Mouse (Mus musculus) adrenal gland, adult 18-20 months (tissue): Measurements from ENCODE around the gene Ece1. TPM values are rescaled to one million over a fixed set of nuclear protein-coding genes. Genes with fewer than 3 reads are reported as not detected.
"Not testable (repeated sequence)": the region's sequence is repeated elsewhere in the genome, so short reads cannot be mapped to it uniquely, and the experiment has no call there.

Experiments
- DNase-seq, 2 experiments: peaks; one replicate each; pipeline ENCODE4 v3.0.0; 2021 to 2022; ENCODE audit warnings: low spot score in 2 of 2
- long read RNA-seq, 2 experiments: library from polyadenylated mRNA; stranded (forward); transcript quantifications; one replicate each; pipeline ENCODE4 v2.0.0; 2021
- total RNA-seq, 2 experiments: library from RNA; stranded (reverse); gene quantifications; 1 replicate in 1 of 2; 2 replicates in 1 of 2; pipeline ENCODE4 v1.2.3; 2021

Ece1 gene
- 100 to 1,000 TPM; 210 to 273 TPM for total RNA-seq
- long read RNA-seq, experiment 1, full-length matches to known transcripts = 3 of 61 reads
- long read RNA-seq, experiment 1, partial matches to known transcripts = 12 of 61 reads
- long read RNA-seq, experiment 1, other reads (novel, unspliced or antisense) = 46 of 61 reads
- long read RNA-seq, experiment 2, full-length matches to known transcripts = 2 of 84 reads
- long read RNA-seq, experiment 2, partial matches to known transcripts = 13 of 84 reads
- long read RNA-seq, experiment 2, other reads (novel, unspliced or antisense) = 69 of 84 reads

DNA sequence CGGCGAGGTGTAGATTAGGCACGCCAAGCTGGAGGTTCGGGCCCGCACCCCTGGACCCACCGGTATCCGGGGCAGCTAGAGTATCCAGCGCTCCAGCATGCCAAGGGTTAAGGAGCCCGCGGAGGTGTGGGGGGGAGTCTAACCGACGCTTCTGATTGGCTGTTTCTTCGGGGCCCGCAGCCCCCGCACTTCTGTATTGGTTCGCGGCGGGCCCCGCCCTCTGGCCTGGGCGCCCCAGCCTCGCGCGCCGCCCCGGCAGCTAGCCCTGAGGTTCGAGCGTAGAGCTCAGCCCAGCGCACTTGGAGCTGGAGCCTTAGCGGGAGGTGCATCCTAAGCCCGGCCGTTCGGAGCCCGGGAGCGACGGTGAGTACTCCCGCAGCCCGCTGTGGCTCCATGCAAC, at the start of gene Ece1:
Ece1 (plus strand) TSS at position 219 of the 400 bp plus-strand sequence.
- DNase-seq = peak; percentile 88 to 90

- no peak for DNase-seq
These were observed 48.9 kb upstream of the Ece1 start for GRCm38 (mm10) chr4:137812946-137813708.

GRCm38 (mm10) chr4:137814140-137814539, 47.9 kb upstream of the Ece1 start:
- no peak for DNase-seq

- no peak for DNase-seq
These were observed 46.6 kb upstream of the Ece1 start for GRCm38 (mm10) chr4:137815473-137815872.

- DNase-seq = no peak
These were observed 45.8 kb upstream of the Ece1 start for GRCm38 (mm10) chr4:137816216-137816615.

DNA sequence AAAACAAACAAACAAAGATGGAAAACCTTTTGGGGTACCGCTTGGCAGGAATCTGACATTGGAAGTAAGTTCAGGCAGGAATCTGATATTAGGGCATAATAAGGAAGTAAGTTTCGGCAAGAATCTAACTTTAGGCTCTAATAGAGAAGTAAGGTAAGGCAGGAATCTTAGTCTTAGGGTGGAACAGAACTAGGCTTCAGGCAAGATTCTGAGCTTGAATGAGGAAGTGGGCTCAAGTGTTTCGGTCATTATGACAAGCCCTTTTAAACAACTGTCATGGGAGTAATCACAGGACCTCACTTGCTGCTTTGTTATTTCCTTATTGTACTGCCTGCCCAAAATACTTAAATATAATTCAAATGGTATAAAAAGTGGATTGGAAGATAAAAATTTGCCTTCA, 43.7 kb upstream of the Ece1 start:
- DNase-seq = no peak

GRCm38 (mm10) chr4:137819487-137819886, 42.5 kb upstream of the Ece1 start:
- no peak for DNase-seq

DNA sequence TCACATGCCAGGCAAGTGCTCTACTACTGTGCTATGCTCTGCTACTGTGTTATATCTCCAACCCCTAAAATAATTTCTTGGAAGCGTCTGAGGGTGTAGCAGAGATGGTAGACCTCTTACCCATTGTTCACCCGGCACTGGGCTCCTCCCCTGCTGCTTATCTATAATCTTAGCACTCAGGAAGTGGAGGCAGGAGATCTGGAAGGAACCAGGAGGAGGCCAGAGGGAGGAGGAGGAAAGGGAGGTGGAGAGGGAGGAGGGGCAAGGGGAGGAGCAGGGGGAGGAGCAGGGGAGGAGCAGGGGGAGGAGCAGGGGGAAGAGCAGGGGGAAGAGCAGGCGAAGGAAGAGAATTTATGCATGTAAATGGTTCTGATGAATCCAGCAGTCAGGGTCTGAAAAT, 41.3 kb upstream of the Ece1 start:
- DNase-seq = no peak

DNA sequence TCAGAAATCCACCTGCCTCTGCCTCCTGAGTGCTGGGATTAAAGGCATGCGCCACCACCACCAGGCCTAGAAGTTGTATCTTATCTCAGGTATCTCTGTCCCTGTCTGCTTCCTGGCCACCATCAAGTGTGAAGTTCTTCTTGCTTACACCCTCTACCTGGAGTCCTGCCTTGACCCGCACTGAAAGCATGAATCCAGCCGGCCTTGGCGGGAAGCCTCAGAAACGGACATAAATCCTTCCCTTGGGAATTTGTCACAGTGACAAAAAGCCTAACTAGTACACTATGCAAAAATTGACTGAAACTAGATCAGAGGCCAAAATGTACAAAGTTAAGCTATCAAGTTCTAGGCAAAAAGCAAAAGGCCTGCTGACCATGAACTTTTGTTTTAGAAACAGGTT, 39.5 kb upstream of the Ece1 start:
- DNase-seq = no peak

- DNase-seq = no peak
These were observed 38.5 kb upstream of the Ece1 start for GRCm38 (mm10) chr4:137823542-137823941.

DNA sequence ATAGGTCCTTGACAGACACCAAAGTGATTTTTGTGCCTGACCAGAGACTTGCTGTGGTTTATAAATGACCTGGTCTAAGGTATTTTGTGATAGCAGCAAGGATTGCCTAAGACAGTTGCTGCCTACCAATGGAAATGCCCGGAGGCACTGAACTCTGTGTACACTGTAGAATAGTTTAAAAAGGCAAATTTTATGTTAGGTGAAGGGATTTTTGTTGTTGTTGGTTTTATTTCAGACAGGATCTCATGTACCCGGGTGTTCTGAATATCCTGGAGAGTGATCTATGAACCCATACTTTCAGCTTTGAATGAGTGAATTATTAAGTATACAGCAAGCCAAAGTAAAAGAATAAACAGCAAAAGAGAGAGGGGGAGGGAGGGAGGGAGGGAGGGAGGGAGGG, 37.2 kb upstream of the Ece1 start:
- DNase-seq = no peak

- no peak for DNase-seq
These were observed 31.7 kb upstream of the Ece1 start for GRCm38 (mm10) chr4:137830380-137830779.

DNA sequence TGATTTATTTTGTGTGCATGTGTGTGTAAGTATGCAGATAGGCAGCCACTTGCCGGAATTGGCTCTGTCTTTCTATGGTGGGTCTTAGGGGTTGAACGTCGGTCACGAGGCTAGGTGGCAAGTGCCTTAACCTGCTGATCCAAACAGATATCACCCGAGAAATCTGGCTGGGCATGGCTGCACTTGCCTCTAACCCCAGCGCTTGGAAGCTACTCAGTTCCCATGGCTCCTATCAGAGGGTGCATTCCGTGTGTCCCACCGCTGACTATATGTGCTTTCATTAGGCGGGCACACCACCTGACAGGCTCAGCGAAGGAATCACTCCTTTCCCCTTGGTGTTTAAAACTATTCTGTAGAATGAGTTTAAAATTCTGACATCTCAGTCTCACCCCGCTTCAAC, 30.4 kb upstream of the Ece1 start:
- no peak for DNase-seq

DNA sequence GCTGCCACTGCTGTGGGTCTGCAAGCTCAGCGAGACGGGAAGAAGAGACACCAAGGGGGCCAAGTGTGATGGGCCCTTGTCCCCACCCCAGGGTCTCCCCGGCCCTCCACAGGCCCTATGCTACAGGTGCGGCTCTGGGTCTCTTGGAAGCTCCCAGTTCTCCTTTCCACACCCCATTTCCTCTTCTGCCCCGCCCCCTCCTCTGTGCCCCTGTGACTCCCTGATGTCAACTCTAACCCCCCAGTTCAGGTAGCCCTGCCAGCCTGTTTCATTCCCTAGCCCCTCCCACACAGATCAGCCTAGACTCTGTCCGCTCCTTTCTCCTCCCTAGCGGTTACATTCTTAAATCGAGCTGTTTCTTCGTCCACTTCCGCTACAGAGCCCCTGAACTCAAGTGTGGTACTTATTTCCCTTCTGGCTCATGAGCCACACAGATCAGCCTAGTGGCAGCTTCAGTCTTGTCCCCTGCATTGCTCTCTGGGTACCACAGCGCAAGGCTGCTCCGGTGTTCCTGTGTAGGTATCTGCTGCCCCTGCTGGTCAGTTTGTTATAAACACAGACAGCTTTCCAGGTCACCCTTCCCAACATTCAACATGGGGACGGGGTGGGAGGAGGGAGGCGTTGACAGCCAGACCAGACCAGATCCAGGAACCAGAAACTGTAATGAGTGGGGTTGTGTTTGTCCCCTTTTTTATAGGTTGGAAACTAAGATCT, 26.3 kb upstream of the Ece1 start:
- peak; percentile 68 to 72 for DNase-seq

DNA sequence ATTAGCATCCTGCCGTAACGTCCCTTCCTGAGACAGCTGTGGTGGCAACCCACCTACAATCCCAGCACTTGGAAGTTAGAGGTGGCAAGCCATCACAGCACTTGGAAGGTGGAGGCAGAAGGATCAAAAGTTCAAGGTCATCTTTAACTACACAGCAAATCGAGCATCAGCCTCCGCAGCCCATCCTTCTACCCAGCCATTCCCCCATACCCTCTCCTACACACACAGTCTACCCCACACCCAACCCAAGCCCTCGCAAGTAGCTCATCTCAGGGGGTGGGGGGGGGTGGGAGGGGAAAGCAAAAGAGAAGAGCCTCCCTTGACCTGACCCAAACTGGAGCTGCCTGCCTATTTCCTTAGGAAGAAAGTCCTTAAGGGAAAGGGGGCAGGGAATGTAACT, 25.3 kb upstream of the Ece1 start:
- DNase-seq = no peak

DNA sequence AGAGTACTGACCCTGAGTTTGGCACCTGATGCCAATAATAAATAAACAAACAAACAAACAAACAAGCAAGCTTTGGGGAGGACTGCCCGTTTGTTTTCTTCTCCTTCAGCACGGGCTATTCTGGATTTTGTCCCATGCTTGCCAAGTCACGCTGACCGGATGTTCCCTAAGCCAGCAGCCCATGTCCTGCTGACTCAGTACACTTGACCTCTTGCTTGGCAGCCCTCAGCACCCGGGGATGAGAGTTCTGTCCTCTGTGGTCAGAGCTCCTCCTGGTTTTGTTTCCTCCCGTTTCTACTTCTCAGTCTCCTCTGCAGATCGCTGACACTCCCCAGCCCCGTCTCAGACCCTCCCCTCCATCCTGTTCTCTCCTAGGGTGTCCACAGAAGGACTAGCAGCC, 24.2 kb upstream of the Ece1 start:
- peak; percentile 50 to 54 for DNase-seq

DNA sequence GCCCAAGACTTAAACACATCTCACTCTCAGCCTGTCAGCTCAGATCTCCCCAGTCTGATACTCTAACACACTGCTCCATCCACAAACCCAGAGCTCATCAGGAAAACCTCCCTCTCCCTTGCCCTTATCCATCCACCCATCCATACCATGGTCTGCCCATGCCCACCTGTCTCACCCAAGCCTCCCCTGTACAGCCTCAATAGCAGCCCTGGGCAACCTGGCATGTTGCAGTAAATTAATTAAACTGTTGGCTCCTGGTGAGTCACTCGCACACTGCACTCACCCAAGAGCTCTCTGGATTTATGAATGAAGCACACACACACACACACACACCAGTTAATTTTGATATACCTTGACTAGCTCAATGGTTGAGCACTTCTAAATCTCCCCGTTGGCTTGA, 23.2 kb upstream of the Ece1 start:
- DNase-seq = no peak

GRCm38 (mm10) chr4:137839452-137839851, 22.6 kb upstream of the Ece1 start:
- DNase-seq = no peak

- DNase-seq = peak; percentile 74 to 82
These were observed 17.4 kb upstream of the Ece1 start for GRCm38 (mm10) chr4:137844656-137845055.

DNA sequence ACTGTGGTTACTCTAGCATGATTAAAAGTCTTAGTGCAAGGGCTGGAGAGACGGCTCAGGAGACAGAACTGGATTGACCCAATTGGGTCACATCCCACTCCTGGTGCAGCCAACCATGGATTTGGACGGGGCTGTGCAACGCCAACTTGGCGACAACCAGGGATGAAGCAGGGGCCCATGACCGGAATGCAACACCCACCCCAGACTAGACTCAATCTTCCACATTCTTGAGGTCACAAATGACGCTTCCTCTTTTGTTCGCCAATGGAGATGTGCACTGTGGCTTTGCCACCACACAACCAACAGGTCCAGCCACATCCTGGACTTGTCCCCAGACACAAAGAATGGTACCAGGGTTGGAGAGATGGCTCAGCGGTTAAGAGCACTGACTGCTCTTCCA, 14.4 kb upstream of the Ece1 start:
- not testable (repeated sequence) for DNase-seq

DNA sequence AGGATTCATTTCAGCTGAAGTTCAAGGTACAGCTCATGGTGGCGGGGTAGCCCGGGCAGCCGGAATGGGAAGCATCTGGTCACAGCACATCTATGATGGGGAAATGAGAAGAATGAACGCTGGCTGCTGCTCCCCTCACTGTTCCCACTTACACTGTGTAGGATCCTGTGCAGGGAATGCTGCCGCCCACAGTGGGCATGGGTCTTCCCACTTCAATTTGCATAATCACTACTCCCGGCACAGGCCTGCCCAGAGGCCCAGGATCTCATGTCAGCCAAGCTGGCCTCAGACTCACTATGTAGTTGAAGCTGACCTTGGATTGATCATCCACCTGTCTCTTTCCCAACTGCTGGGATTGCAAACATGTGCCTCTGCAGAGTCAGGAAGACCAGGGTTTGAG, 11.9 kb upstream of the Ece1 start:
- DNase-seq = no peak

- DNase-seq = peak; percentile 56 to 60
These were observed 10.6 kb upstream of the Ece1 start for GRCm38 (mm10) chr4:137851484-137851883.
